Mouse (Mus musculus) midbrain, embryonic 11.5 days (tissue): Measurements from ENCODE around the gene Ilf3. TPM values are rescaled to one million over a fixed set of nuclear protein-coding genes. Genes with fewer than 3 reads are reported as not detected.

Experiments used
- ATAC-seq: fragments of 200-750 bp; cut with Nextera tagmentation; 2 replicates; pipeline ENCODE4 v1.8.0; 2017; ENCODE audit warnings: moderate TSS enrichment, moderate library complexity; ENCODE audit not compliant: low FRiP score
- DNase-seq: peaks from one replicate; pipeline ENCODE4 v3.0.0; 2015; ENCODE audit warnings: low spot score; ENCODE audit errors: missing footprints
- H3K27ac ChIP-seq: fragments of 300-500 bp; sonication (generic); 2 replicates; pipeline ENCODE4 v1.5.1; 2014; ENCODE audit warnings: low read depth, low read length
- H3K27me3 ChIP-seq: fragments of 300-500 bp; sonication (generic); 2 replicates; pipeline ENCODE4 v1.6.1; 2014; ENCODE audit warnings: mild to moderate bottlenecking, low read length, moderate library complexity, mixed read lengths; ENCODE audit not compliant: control insufficient read depth, insufficient read depth
- H3K36me3 ChIP-seq: fragments of 300-500 bp; sonication (generic); 2 replicates; pipeline ENCODE4 v1.6.1; 2014; ENCODE audit warnings: mild to moderate bottlenecking, low read length, moderate library complexity, mixed read lengths; ENCODE audit not compliant: control insufficient read depth, insufficient read depth
- H3K4me1 ChIP-seq: fragments of 300-500 bp; sonication (generic); 2 replicates; pipeline ENCODE4 v1.6.1; 2014; ENCODE audit warnings: low read length; ENCODE audit not compliant: control insufficient read depth, insufficient read depth
- H3K4me2 ChIP-seq: fragments of 300-500 bp; sonication (generic); 2 replicates; pipeline ENCODE4 v1.6.1; 2014; ENCODE audit warnings: mild to moderate bottlenecking, moderate library complexity
- H3K4me3 ChIP-seq: fragments of 300-500 bp; sonication (generic); 2 replicates; pipeline ENCODE4 v1.5.1; 2014; ENCODE audit warnings: low read depth, low read length
- H3K9ac ChIP-seq: fragments of 300-500 bp; sonication (generic); 2 replicates; pipeline ENCODE4 v1.6.1; 2014; ENCODE audit warnings: low read length
- H3K9me3 ChIP-seq: fragments of 300-500 bp; sonication (generic); 2 replicates; pipeline ENCODE4 v1.6.1; 2016; ENCODE audit warnings: low read length; ENCODE audit not compliant: control insufficient read depth
- WGBS: fragments of 180-500 bp; shearing (Covaris S2); extraction: QIAGEN DNeasy Blood & Tissue Kit; methylation state at CpG from one replicate; pipeline ENCODE4 v1.1.7; 2014; 5-methylcytosine and 5-hydroxymethylcytosine counted together
- polyA plus RNA-seq: library from polyadenylated mRNA; unstranded; fragments of >200 nt; fragmentation: Nextera tagmentation; extraction: Ambion mirVana; gene quantifications from 2 replicates; pipeline ENCODE4 v1.2.1, GENCODE M21; 2014

The Ilf3 gene
- polyA plus RNA-seq, 1 experiment from 2014 or later = 266 TPM

DNA sequence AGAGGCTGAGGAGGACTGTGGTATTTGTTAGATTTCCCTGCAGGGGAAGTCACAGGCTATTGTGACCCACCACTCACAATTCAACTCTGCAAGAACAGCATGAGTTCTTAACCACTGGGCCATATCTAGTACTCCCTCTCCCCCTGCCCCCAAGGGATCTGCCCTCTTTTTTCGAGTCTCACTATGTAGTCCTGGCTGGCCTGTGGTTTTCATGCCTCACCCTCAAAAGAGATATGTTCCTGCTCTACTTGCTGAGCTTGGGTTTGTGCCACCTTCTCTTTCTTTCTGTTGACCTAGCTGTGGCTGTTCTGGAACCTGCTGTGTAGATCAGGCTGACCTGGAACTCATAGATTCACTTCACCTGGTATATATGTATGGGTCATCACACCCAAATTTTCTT, 4.8 kb downstream of the Ilf3 start:
- Histone ChIP-seq H3K27me3 (no peaks in the 10 kb centered on the region), H3K9me3 (no peaks in the 10 kb centered on the region), H3K4me2 (no peak overlapping the region), H3K9ac (no peak overlapping the region), H3K36me3 (0 out of 2 replicates have a peak, but pooled peaks cover 2% of the 10 kb centered on the region), H3K4me3 (no peak overlapping the region), H3K27ac (no peak overlapping the region), H3K4me1 (peaks cover 8% of the 10 kb centered on the region)
- no peak for ATAC-seq
- WGBS = 75% methylated on average over 1 of the region's 1 CpGs
- no peak for DNase-seq

DNA sequence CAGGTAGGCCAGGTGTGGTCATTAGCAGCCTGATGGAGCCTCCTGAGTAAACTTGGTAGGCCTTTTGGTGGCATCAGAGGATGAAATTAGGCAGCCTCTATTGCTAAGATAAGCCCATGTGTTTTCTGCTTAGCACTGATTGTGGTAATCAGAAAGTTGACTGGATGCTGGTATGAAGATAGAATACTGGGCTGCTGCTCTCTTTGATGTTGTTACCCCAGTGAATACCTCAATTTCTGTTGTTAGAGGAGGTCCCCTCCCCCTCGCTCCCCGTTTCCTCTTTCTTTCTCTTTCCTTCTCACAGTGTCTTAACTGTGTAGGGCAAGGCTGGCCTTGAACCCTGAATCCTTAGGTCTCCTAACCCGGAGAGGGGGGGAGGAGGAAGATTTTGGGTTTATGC, 11.5 kb downstream of the Ilf3 start:
- Histone ChIP-seq H3K27ac (no peak overlapping the region), H3K4me1 (no peaks in the 10 kb centered on the region), H3K27me3 (no peaks in the 10 kb centered on the region), H3K36me3 (no peaks in the 10 kb centered on the region), H3K9me3 (no peaks in the 10 kb centered on the region), H3K4me2 (no peak overlapping the region), H3K4me3 (no peak overlapping the region), H3K9ac (no peak overlapping the region)
- DNase-seq = no peak
- no peak for ATAC-seq
- 88% methylated on average over 3 of the region's 3 CpGs for whole genome bisulfite sequencing

DNA sequence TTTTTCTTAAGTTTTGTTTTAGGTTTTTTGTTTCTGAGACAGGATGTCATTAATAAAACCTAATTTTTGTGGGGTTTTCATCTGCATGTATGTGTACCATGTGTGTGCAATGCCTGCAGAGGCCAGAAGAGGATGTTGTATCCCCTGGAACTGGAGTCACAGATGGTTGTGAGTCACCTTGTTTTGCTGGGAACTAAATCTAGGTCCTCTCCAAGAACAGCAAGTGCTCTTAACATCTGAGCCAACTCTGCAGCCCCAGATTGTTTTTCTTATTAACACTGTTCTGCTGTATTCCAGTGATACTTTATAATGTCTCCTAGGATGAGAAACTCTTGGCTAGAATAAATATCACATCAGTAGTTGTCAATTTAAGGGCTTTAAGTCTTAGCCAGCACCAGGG, 13.2 kb downstream of the Ilf3 start:
- no peak for DNase-seq
- Histone ChIP-seq H3K4me3 (no peak overlapping the region), H3K36me3 (no peaks in the 10 kb centered on the region), H3K4me2 (no peak overlapping the region), H3K27ac (no peak overlapping the region), H3K9ac (no peak overlapping the region), H3K27me3 (no peaks in the 10 kb centered on the region), H3K4me1 (no peaks in the 10 kb centered on the region), H3K9me3 (no peaks in the 10 kb centered on the region)
- ATAC-seq = no peak

DNA sequence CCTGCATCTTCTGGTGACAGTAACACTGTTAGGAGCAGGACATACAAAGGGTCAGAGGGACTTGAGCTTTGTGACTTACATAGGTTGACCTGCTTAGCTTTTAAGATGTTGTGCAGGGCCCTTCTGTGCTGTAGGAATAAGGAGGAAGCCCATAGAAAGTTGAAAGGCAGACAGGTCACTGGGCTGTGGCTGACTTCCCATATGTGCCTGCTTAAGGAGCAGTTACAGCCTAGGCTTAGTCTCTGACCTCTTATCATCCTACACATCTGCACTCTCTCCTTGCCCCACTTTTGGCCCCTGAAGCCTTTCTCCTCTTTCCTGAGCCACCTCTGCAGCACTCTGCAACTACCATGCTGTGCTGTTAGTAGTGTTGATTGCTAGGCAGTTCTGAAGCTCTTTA, 16.3 kb downstream of the Ilf3 start:
- DNase-seq (no peak), ATAC-seq (no peak)
- Histone ChIP-seq H3K4me2 (no peak overlapping the region), H3K36me3 (0 out of 2 replicates have a peak, but pooled peaks cover 5% of the 10 kb centered on the region), H3K9ac (no peak overlapping the region), H3K4me1 (no peaks in the 10 kb centered on the region), H3K27ac (no peak overlapping the region), H3K4me3 (no peak overlapping the region), H3K9me3 (no peaks in the 10 kb centered on the region), H3K27me3 (no peaks in the 10 kb centered on the region)

DNA sequence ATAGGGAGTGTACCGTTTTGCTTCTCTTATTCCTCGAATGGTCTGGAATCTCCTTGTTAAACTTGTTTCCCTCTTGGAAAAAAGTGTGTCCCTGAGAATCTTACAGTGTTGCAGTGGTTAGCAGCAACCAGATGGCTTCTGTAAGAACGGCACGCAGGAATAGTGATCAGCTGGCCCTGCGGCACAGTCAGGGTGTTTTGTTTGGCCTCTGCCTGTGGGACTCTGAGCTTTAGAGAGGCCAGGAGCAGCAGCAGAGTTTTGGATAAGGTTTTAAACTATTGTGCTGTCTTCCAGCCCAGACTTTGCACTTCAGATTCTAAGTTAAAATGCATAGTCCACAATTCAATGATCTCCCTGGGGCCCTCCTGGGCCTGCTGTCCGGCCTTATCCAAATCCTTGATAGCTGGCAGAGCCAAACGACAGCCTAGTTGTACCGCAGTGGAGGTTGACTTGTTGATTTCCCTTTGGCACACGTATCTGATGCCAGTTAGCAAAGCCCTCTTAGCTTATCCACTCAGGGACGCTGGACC, 25.0 kb downstream of the Ilf3 start:
- no peak overlapping the region for H3K9ac ChIP-seq
- no peaks in the 10 kb centered on the region for H3K27me3 ChIP-seq
- H3K4me2 ChIP-seq = no peak overlapping the region
- WGBS = 90% methylated on average over 10 of the region's 10 CpGs
- no peak for ATAC-seq
- H3K9me3 ChIP-seq = no peaks in the 10 kb centered on the region
- no peak overlapping the region for H3K27ac ChIP-seq
- no peak for DNase-seq
- H3K4me3 ChIP-seq = no peak overlapping the region
- H3K36me3 ChIP-seq = peaks cover 56% of the 10 kb centered on the region
- no peaks in the 10 kb centered on the region for H3K4me1 ChIP-seq

DNA sequence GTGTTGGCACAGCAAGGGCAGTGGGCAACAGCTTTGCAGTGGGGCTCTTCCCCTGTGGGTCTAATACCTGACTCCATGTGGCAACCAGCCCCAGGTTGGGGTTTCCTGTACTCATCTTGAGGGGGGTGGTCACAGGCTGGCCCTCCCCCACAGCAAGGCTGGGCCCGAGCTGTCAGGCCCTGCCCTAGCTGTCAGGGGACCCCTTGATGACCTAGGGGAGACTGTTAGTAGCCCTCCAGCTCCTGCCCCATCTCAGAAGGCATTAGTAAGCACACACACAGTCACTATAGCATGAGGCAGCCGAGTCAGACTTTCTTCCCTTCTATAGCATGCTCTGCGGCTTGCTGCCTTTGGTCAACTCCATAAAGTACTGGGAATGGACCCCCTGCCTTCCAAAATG, 28.0 kb downstream of the Ilf3 start:
- Histone ChIP-seq H3K36me3 (peaks cover 59% of the 10 kb centered on the region), H3K4me3 (no peak overlapping the region), H3K4me1 (no peaks in the 10 kb centered on the region), H3K4me2 (no peak overlapping the region), H3K27ac (no peak overlapping the region), H3K27me3 (no peaks in the 10 kb centered on the region), H3K9me3 (no peaks in the 10 kb centered on the region), H3K9ac (no peak overlapping the region)
- ATAC-seq = no peak
- DNase-seq = no peak
- WGBS = 89% methylated on average over 3 of the region's 3 CpGs

DNA sequence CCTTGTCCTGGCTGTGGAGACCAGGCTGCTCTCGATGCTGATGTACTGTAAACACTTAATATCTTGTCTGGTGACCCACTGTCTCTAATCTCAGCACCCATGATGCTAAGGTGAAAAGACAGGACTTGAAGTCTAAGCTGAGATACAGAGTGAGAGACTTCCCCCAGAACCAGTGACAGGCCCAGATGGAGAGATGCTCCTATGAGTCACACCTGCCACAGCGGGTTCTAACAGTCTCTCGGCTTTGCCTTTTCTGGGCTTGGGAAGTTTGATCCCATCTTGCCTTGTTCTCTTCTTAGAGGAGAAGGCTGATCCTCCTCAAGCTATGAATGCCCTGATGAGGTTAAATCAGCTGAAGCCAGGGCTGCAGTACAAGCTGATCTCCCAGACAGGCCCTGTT, 29.5 kb downstream of the Ilf3 start:
- H3K27ac ChIP-seq = no peak overlapping the region
- no peak overlapping the region for H3K9ac ChIP-seq
- no peaks in the 10 kb centered on the region for H3K4me1 ChIP-seq
- no peak overlapping the region for H3K4me3 ChIP-seq
- H3K9me3 ChIP-seq = no peaks in the 10 kb centered on the region
- no peaks in the 10 kb centered on the region for H3K27me3 ChIP-seq
- 96% methylated on average over 3 of the region's 3 CpGs for WGBS
- H3K4me2 ChIP-seq = no peak overlapping the region
- H3K36me3 ChIP-seq = peaks cover 61% of the 10 kb centered on the region
- DNase-seq (no peak), ATAC-seq (no peak)

DNA sequence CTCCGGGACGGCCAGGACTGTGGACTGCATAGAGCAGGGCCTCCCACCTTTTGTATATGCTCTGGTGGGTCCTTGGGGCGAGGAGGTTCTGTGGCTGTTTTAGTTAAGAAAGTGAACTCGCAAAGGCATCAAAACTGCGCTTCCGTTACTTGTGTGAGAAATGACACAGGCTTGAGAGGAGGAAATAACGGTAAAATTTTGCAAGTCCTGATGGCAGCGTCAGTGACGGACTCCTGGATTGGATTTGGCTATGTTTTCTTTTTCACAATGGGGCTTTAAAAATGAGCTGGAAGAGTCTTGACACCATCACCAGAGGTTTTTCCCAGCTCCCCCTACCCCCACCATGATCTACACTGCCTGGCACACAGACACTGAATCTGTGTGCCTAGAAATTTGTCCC, 33.4 kb downstream of the Ilf3 start:
- DNase-seq = no peak
- no peak for ATAC-seq
- Histone ChIP-seq H3K9ac (no peak overlapping the region), H3K27me3 (no peaks in the 10 kb centered on the region), H3K36me3 (peaks cover 60% of the 10 kb centered on the region), H3K4me1 (no peaks in the 10 kb centered on the region), H3K4me2 (no peak overlapping the region), H3K27ac (no peak overlapping the region), H3K9me3 (no peaks in the 10 kb centered on the region), H3K4me3 (no peak overlapping the region)
- 94% methylated on average over 9 of the region's 9 CpGs for WGBS

DNA sequence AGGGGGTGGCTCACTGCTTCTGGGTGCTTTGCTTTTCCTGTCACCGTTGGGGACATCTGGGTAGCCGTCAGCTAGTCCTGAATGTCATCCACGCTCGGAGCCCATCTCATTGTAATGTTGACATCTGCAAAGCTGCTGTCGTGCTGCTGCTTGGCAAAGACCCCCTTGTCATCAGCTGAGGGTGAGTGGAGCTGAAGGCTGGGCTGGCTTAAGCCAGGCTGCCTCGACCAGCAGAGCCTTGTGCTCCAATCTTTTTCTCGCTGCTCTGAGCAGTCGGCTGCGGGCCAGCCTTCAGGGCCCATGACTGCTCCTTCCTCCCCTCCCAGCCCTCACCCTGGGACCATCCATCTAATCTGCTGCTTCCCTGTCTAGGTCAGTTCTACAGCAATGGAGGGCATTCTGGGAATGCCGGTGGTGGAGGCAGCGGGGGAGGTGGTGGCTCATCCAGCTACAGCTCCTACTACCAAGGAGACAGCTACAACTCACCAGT, 35.1 kb downstream of the Ilf3 start:
- Histone ChIP-seq H3K9me3 (no peaks in the 10 kb centered on the region), H3K4me2 (no peak overlapping the region), H3K27ac (no peak overlapping the region), H3K4me1 (no peaks in the 10 kb centered on the region), H3K36me3 (peaks cover 55% of the 10 kb centered on the region), H3K4me3 (no peak overlapping the region), H3K9ac (no peak overlapping the region), H3K27me3 (no peaks in the 10 kb centered on the region)
- no peak for DNase-seq
- WGBS = 91% methylated on average over 11 of the region's 11 CpGs
- no peak for ATAC-seq

DNA sequence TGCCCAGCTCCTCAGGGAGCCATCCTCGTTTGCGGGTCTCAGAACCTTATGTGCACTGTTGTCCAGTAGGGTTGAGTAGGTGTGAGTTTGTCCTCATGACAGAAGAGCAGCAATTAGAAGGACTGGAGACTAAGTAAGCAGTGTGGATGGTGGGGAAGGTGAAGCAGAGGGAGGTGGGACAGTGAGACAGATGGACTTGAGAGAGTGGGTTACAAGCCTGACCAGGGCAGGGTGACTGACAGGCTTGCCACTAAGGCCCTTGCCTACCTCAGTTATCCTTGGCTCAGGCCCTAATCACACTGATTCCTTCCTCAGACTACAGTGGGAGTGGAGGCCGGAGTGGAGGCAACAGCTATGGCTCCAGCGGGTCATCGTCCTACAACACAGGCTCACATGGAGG, 36.1 kb downstream of the Ilf3 start:
- no peak overlapping the region for H3K27ac ChIP-seq
- peaks cover 52% of the 10 kb centered on the region for H3K36me3 ChIP-seq
- no peak overlapping the region for H3K9ac ChIP-seq
- no peaks in the 10 kb centered on the region for H3K9me3 ChIP-seq
- H3K27me3 ChIP-seq = no peaks in the 10 kb centered on the region
- H3K4me2 ChIP-seq = no peak overlapping the region
- ATAC-seq (no peak), DNase-seq (no peak)
- WGBS = 95% methylated on average over 5 of the region's 5 CpGs
- H3K4me1 ChIP-seq = no peaks in the 10 kb centered on the region
- no peak overlapping the region for H3K4me3 ChIP-seq
